Mouse (Mus musculus) liver, adult 2 months (tissue): ENCODE data around the gene Pi4k2a.

Source experiments
- CTCF ChIP-seq: fragments of 200-500 bp; IDR thresholded peaks from 2 replicates; pipeline ENCODE4 v1.5.1; 2011; ENCODE audit warnings: low read depth, low read length, control low read depth
- POLR2A ChIP-seq: fragments of 200-500 bp; IDR thresholded peaks from 2 replicates; pipeline ENCODE4 v1.6.1; 2011; ENCODE audit warnings: low read length, control low read depth; ENCODE audit not compliant: insufficient read depth; ENCODE audit errors: extremely low read depth

DNA sequence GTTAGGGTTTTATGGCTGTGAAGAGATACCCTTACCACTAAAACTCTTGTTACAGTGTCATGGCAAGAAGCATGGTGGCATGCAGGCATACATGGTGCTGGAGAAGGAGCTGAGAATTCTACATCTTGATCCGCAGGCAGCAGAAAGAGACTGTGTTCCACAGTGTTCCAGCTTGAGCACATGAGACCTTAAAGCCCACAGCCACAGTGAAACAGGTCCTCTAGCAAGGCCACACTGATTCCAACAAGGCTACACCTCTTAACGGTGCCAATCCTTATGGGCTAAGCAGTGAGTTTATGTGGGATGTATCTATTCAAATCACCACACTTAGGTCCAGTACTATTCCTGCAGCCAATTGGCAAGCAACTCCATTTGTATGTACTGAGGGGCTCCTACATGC is 55.5 kb downstream of the Pi4k2a start:
- no peak for TF ChIP-seq POLR2A
- no peak for TF ChIP-seq CTCF
